ENCODE assay signal across 9 mouse cellular contexts in the genomic region with DNA sequence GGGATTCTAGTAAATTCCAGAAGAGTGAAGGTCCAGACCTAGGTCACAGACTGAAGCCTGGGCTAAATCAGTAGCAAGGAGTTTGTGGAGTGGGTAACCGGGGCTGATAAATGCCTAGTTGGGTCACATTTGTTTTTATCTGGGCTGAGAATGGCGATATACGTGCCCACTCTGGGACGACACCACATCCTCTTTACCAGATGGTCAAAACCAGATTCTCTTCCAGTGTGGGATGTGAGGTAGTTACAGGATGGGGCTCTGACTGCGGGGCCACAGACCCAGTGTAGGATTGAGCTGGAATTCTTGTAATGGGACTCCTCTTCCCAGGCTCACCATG. TPM values are rescaled to one million over a fixed set of nuclear protein-coding genes. Genes with fewer than 3 reads are reported as not detected.
DNase-seq lines count a peak whose midpoint lies in the region; ATAC-seq lines count a peak whose summit lies in the region.
"Had no signal": no experiment of that assay in that cellular context is flagged by ENCODE, and none has a peak within 500 bp of the region (broad histone marks: within the 10 kb centered on the region; RNA-seq: fewer than 3 reads in every experiment).

No protein-coding gene starts in this region.

- peak overlapping the region; percentile 4; the same call in 1 of the 2 replicates for H3K27ac ChIP-seq in heart, embryonic 11.5 days (ENCODE audit: low read depth, low read length)
- H3K27ac ChIP-seq in lung, embryonic 15.5 days, result peak overlapping the region; percentile 79
- H3K27ac ChIP-seq in hindbrain, embryonic 15.5 days (replicated peaks), result no peak overlapping the region
- peak overlapping the region; percentile 84; the same call in 1 of the 2 replicates for H3K27ac ChIP-seq in stomach, embryonic 15.5 days
- H3K27ac ChIP-seq: midbrain, embryonic 12.5 days had no signal

- no peak overlapping the region for H3K4me3 ChIP-seq in heart, embryonic 11.5 days (ENCODE audit: low read depth, low read length)
- peak overlapping the region; percentile 12; the same call in 1 of the 2 replicates for H3K4me3 ChIP-seq in lung, embryonic 15.5 days
- H3K4me3 ChIP-seq in hindbrain, embryonic 15.5 days, result no peak overlapping the region
- peak overlapping the region; percentile 20; the same call in 1 of the 2 replicates for H3K4me3 ChIP-seq in stomach, embryonic 15.5 days (replicated peaks)
- H3K4me3 ChIP-seq: midbrain, embryonic 12.5 days had no signal

- DNase-seq in heart, adult 8-10 months (ENCODE audit: low spot score), result no peak
- no peak for DNase-seq in lung, postnatal 10 days
- no peak for DNase-seq in thymus, postnatal 4 days
- no peak for DNase-seq in left cerebral cortex, postnatal 14 days (ENCODE audit: low spot score in 2 of 2)

- no peaks in the 10 kb centered on the region for H3K36me3 ChIP-seq in heart, embryonic 11.5 days (ENCODE audit: control insufficient read depth, insufficient read depth, low read length)
- H3K36me3 ChIP-seq in lung, embryonic 15.5 days, result no peaks in the 10 kb centered on the region
- no peaks in the 10 kb centered on the region for H3K36me3 ChIP-seq in hindbrain, embryonic 15.5 days
- H3K36me3 ChIP-seq in stomach, embryonic 15.5 days, result no peaks in the 10 kb centered on the region
- H3K36me3 ChIP-seq: midbrain, embryonic 12.5 days had no signal

- no peak overlapping the region for H3K9ac ChIP-seq in heart, embryonic 11.5 days (ENCODE audit: low read depth, low read length)
- no peak overlapping the region for H3K9ac ChIP-seq in lung, embryonic 15.5 days
- H3K9ac ChIP-seq in hindbrain, embryonic 15.5 days, result no peak overlapping the region
- H3K9ac ChIP-seq in stomach, embryonic 15.5 days, result no peak overlapping the region
- H3K9ac ChIP-seq: midbrain, embryonic 12.5 days had no signal

- H3K27me3 ChIP-seq in heart, embryonic 11.5 days (ENCODE audit: control insufficient read depth, insufficient read depth, low read length), result peaks cover 14% of the 10 kb centered on the region
- peaks cover 4% of the 10 kb centered on the region; the same call in 1 of the 2 replicates for H3K27me3 ChIP-seq in lung, embryonic 15.5 days
- no peaks in the 10 kb centered on the region for H3K27me3 ChIP-seq in hindbrain, embryonic 15.5 days
- no peaks in the 10 kb centered on the region for H3K27me3 ChIP-seq in stomach, embryonic 15.5 days (replicated peaks)

- 38% methylated on average over 5 of the region's 5 CpGs for WGBS in heart, embryonic 11.5 days (ENCODE audit: insufficient replicate concordance)
- 51% methylated on average over 5 of the region's 5 CpGs for whole genome bisulfite sequencing in lung, embryonic 15.5 days
- WGBS in hindbrain, embryonic 15.5 days, result 78% methylated on average over 5 of the region's 5 CpGs
- 53% methylated on average over 5 of the region's 5 CpGs for WGBS in stomach, embryonic 15.5 days

- H3K9me3 ChIP-seq in heart, embryonic 11.5 days (replicated peaks; ENCODE audit: control insufficient read depth, low read length), result no peaks in the 10 kb centered on the region
- H3K9me3 ChIP-seq in lung, embryonic 15.5 days, result no peaks in the 10 kb centered on the region
- no peaks in the 10 kb centered on the region for H3K9me3 ChIP-seq in hindbrain, embryonic 15.5 days
- H3K9me3 ChIP-seq in stomach, embryonic 15.5 days, result no peaks in the 10 kb centered on the region
- H3K9me3 ChIP-seq: midbrain, embryonic 12.5 days had no signal

- 0 out of 2 replicates have a peak, but pooled peaks have one; percentile 50 for ATAC-seq in heart, embryonic 11.5 days (replicated peaks; ENCODE audit: insufficient number of reproducible peaks, low FRiP score, low TSS enrichment)
- ATAC-seq in lung, embryonic 15.5 days (ENCODE audit: borderline replicate concordance, extremely low read depth, low FRiP score, low TSS enrichment), result no peak
- no peak for ATAC-seq in hindbrain, embryonic 15.5 days (ENCODE audit: low FRiP score, low read depth)
- ATAC-seq in stomach, embryonic 15.5 days (ENCODE audit: insufficient read depth, low FRiP score, low read depth), result no peak

- peaks cover 17% of the 10 kb centered on the region for H3K4me1 ChIP-seq in heart, embryonic 11.5 days (ENCODE audit: control insufficient read depth, insufficient read depth, low read length)
- H3K4me1 ChIP-seq in lung, embryonic 15.5 days, result peaks cover 14% of the 10 kb centered on the region; the same call in 1 of the 2 replicates
- no peaks in the 10 kb centered on the region; the same call in 1 of the 2 replicates for H3K4me1 ChIP-seq in hindbrain, embryonic 15.5 days (replicated peaks)
- H3K4me1 ChIP-seq in stomach, embryonic 15.5 days, result no peaks in the 10 kb centered on the region; the same call in 1 of the 2 replicates
- H3K4me1 ChIP-seq: midbrain, embryonic 12.5 days had no signal

- peak overlapping the region; percentile 58 for H3K4me2 ChIP-seq in heart, embryonic 11.5 days
- peak overlapping the region; percentile 46 for H3K4me2 ChIP-seq in lung, embryonic 15.5 days
- H3K4me2 ChIP-seq in hindbrain, embryonic 15.5 days, result peak overlapping the region; percentile 26; the same call in 1 of the 2 replicates
- H3K4me2 ChIP-seq in stomach, embryonic 15.5 days, result peak overlapping the region; percentile 50

- intact Hi-C loops in left cerebral cortex, postnatal 14 days (cut with DNase I), result loop anchor here (10.0 kb wide), 1 partner anchor 201 kb away; a partner anchor contains a TSS

RNA-seq across cellular contexts. Expression of a gene that starts 0.4 kb away (rescaled TPM):
- 0.30 and 0.69 TPM in 2 replicates for polyA plus RNA-seq in heart, embryonic 11.5 days (2014; fragmentation: Nextera tagmentation; extraction: Ambion mirVana)
- 100 to 1,000 TPM; 292 to 380 (median 338) TPM for total RNA-seq in heart, adult 8-10 months (2022)
- 0.10 TPM in 1 of 2 replicates, not detected in the other for polyA plus RNA-seq in lung, embryonic 15.5 days (2015; fragmentation: Nextera tagmentation; extraction: Ambion mirVana)
- polyA plus RNA-seq in hindbrain, embryonic 15.5 days (2015; fragmentation: Nextera tagmentation; extraction: Ambion mirVana), result not detected in 2 replicates
- polyA plus RNA-seq in stomach, embryonic 15.5 days (2015; fragmentation: Nextera tagmentation; extraction: Ambion mirVana), result 0.09 and 0.41 TPM in 2 replicates
- under 1 TPM; 0.64 to 0.97 TPM for total RNA-seq in left cerebral cortex, postnatal 14 days (2021)
- polyA plus RNA-seq: midbrain, embryonic 12.5 days had no signal

RNA-seq across cellular contexts. Expression of a gene that starts 10.5 kb away (rescaled TPM):
- polyA plus RNA-seq in heart, embryonic 11.5 days (2014; fragmentation: Nextera tagmentation; extraction: Ambion mirVana), result 35.6 and 37.8 TPM in 2 replicates
- 10 to 100 TPM in 1 of 4 experiments, 1 to 10 TPM in 3; 5.4 to 11.0 (median 7.9) TPM for total RNA-seq in heart, adult 8-10 months (2022)
- 35.0 and 37.6 TPM in 2 replicates for polyA plus RNA-seq in lung, embryonic 15.5 days (2015; fragmentation: Nextera tagmentation; extraction: Ambion mirVana)
- 6.7 and 10.3 TPM in 2 replicates for polyA plus RNA-seq in hindbrain, embryonic 15.5 days (2015; fragmentation: Nextera tagmentation; extraction: Ambion mirVana)
- polyA plus RNA-seq in stomach, embryonic 15.5 days (2015; fragmentation: Nextera tagmentation; extraction: Ambion mirVana), result 177 and 185 TPM in 2 replicates
- total RNA-seq in left cerebral cortex, postnatal 14 days (2021), result 1 to 10 TPM; 2.2 to 3.7 TPM

RNA-seq across cellular contexts. Expression of a gene that starts 36.9 kb away (rescaled TPM):
- 33.2 and 40.3 TPM in 2 replicates for polyA plus RNA-seq in heart, embryonic 11.5 days (2014; fragmentation: Nextera tagmentation; extraction: Ambion mirVana)
- total RNA-seq in heart, adult 8-10 months (2022), result 100 to 1,000 TPM; 129 to 232 (median 187) TPM
- 428 and 443 TPM in 2 replicates for polyA plus RNA-seq in lung, embryonic 15.5 days (2015; fragmentation: Nextera tagmentation; extraction: Ambion mirVana)
- 357 and 368 TPM in 2 replicates for polyA plus RNA-seq in hindbrain, embryonic 15.5 days (2015; fragmentation: Nextera tagmentation; extraction: Ambion mirVana)
- polyA plus RNA-seq in stomach, embryonic 15.5 days (2015; fragmentation: Nextera tagmentation; extraction: Ambion mirVana), result 367 and 393 TPM in 2 replicates
- 100 to 1,000 TPM; 313 to 324 TPM for total RNA-seq in left cerebral cortex, postnatal 14 days (2021)

RNA-seq across cellular contexts. Expression of a gene that starts 57.6 kb away (rescaled TPM):
- 10.3 and 10.6 TPM in 2 replicates for polyA plus RNA-seq in heart, embryonic 11.5 days (2014; fragmentation: Nextera tagmentation; extraction: Ambion mirVana)
- total RNA-seq in heart, adult 8-10 months (2022), result 10 to 100 TPM in 1 of 4 experiments, 1 to 10 TPM in 3; 8.7 to 10.4 (median 8.9) TPM
- 11.8 and 13.1 TPM in 2 replicates for polyA plus RNA-seq in lung, embryonic 15.5 days (2015; fragmentation: Nextera tagmentation; extraction: Ambion mirVana)
- polyA plus RNA-seq in hindbrain, embryonic 15.5 days (2015; fragmentation: Nextera tagmentation; extraction: Ambion mirVana), result 12.6 and 14.8 TPM in 2 replicates
- polyA plus RNA-seq in stomach, embryonic 15.5 days (2015; fragmentation: Nextera tagmentation; extraction: Ambion mirVana), result 10.8 and 10.9 TPM in 2 replicates
- total RNA-seq in left cerebral cortex, postnatal 14 days (2021), result 10 to 100 TPM in 1 of 2 experiments, 1 to 10 TPM in 1; 9.8 to 10.3 TPM

RNA-seq across cellular contexts. Expression of a gene that starts 58.3 kb away (rescaled TPM):
- polyA plus RNA-seq in heart, embryonic 11.5 days (2014; fragmentation: Nextera tagmentation; extraction: Ambion mirVana), result 0.29 and 0.34 TPM in 2 replicates
- 10 to 100 TPM in 1 of 4 experiments, 1 to 10 TPM in 3; 2.2 to 26.5 (median 3.1) TPM for total RNA-seq in heart, adult 8-10 months (2022)
- polyA plus RNA-seq in lung, embryonic 15.5 days (2015; fragmentation: Nextera tagmentation; extraction: Ambion mirVana), result 1.4 and 1.5 TPM in 2 replicates
- polyA plus RNA-seq in hindbrain, embryonic 15.5 days (2015; fragmentation: Nextera tagmentation; extraction: Ambion mirVana), result 1.1 and 1.2 TPM in 2 replicates
- polyA plus RNA-seq in stomach, embryonic 15.5 days (2015; fragmentation: Nextera tagmentation; extraction: Ambion mirVana), result 3.5 and 3.6 TPM in 2 replicates
- total RNA-seq in left cerebral cortex, postnatal 14 days (2021), result 10 to 100 TPM; 10.9 to 11.6 TPM

Comparison
In these comparisons a context has a peak if more than half of its experiments do, and no peak if none do; other contexts are left out.
1. H3K4me3 ChIP-seq: peak in lung, embryonic 15.5 days (single experiment) and stomach, embryonic 15.5 days (single experiment); none in heart, embryonic 11.5 days (single experiment) and hindbrain, embryonic 15.5 days (single experiment).
2. Peak in every context shown above with its lines, with median percentiles within 50 percentile points of each other: H3K4me2 ChIP-seq.